Mouse (Mus musculus) spleen, adult 2 months (tissue): ENCODE measurements around the gene App.

Source experiments
- CTCF ChIP-seq: fragments of 200-500 bp; IDR thresholded peaks from 2 replicates; pipeline ENCODE4 v1.5.1; 2011; ENCODE audit warnings: mild to moderate bottlenecking, inconsistent platforms; ENCODE audit not compliant: insufficient read depth, insufficient read length, insufficient replicate concordance; ENCODE audit errors: extremely low read depth
- POLR2A ChIP-seq: fragments of 200-500 bp; IDR thresholded peaks from 2 replicates; pipeline ENCODE4 v1.6.1; 2011; ENCODE audit warnings: low read depth, low read length, inconsistent platforms

DNA sequence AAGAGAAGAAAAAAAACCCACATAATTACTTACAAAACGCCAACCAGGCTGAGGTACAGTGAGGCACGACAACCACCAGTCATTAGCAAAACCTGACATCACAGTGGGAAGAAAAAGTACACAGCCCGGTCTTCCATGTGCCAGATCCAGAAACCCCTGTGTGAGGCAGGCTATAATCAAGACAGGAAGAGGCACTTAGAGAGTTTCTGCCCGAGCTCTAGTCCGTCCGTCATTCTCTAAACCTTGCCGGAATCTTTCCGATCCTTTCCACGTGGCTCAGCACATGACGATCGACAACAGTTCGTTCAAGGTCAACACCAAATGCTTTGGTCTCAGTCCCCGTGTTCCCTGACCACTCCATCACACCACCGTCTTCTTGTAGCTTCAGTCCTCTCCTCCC is 82.6 kb downstream of the App start:
- TF ChIP-seq CTCF (no peak), POLR2A (no peak)
